Mouse (Mus musculus): ENCODE results near the gene Fbxw8. TPM values are rescaled to one million over a fixed set of nuclear protein-coding genes. Genes with fewer than 3 reads are reported as not detected.

Gene Fbxw8
- polyA plus RNA-seq, 1 experiment: 37.1 TPM

DNA sequence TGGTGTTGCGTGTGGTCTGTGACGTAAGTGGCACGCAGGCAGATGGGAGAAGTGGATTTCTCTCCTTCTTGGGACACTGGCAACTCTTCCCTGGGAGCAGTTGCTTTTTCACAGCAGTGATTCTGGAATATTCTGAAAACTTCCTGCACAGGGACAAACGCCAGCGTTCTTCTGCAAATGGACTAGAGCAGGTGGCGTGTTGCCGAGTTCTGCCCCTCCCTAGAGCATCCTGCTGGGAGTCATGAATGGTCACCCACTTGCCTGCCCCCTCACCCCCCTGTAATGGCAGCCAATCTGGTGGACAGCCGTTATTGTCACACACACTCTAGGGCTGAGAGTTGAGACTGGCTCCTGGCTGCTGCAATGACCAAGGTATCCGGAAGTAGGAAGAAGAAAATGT, 95.6 kb downstream of the Fbxw8 start:
- TF ChIP-seq CTCF (IDR thresholded peaks at IDR 0.05; ENCODE audit: low read depth, low read length) (no peak), EP300 (IDR thresholded peaks at IDR 0.05; ENCODE audit: insufficient read depth, low read depth, low read length) (no peak), POLR2A (IDR thresholded peaks at IDR 0.05; ENCODE audit: insufficient read depth, low read length) (no peak)
- H3K4me1 ChIP-seq (ENCODE audit: control insufficient read depth, insufficient read depth, low read length): no peaks in the 10 kb centered on the region
- no peak overlapping the region for H3K9ac ChIP-seq (ENCODE audit: low read depth, poor library complexity, severe bottlenecking)
- H3K9me3 ChIP-seq (replicated peaks; ENCODE audit: control insufficient read depth, insufficient read depth, low read length, poor library complexity, severe bottlenecking): no peaks in the 10 kb centered on the region
- H3K36me3 ChIP-seq (ENCODE audit: control insufficient read depth, insufficient read depth, low read length, poor library complexity, severe bottlenecking): no peaks in the 10 kb centered on the region
- no peaks in the 10 kb centered on the region for H3K27me3 ChIP-seq (ENCODE audit: control insufficient read depth, insufficient read depth, low read length, poor library complexity, severe bottlenecking)
- no peak overlapping the region for H3K4me3 ChIP-seq (ENCODE audit: low read depth, low read length)
- H3K27ac ChIP-seq (ENCODE audit: insufficient read depth, low read length): no peak overlapping the region

DNA sequence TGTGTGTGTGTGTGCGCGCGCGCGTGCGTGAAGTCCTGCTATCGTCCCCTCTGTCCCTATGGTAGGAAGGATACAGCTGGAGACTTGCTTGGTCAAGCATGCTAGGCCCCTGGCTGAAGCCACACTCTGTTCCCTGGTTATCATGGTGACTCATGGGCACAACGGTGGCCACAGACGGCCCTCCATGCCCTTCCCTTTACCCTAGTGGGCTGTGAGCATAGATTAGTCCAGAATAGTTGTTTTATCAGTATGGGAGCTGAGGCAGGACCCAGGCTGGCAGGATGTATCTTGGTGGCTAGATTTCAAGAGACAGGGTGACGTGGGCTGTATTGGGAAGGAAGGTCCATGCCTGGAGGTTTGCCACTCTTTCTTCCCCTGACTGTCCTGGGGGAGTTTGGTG, 96.4 kb downstream of the Fbxw8 start:
- TF ChIP-seq POLR2A (IDR thresholded peaks at IDR 0.05; ENCODE audit: insufficient read depth, low read length) (no peak), EP300 (IDR thresholded peaks at IDR 0.05; ENCODE audit: insufficient read depth, low read depth, low read length) (no peak), CTCF (IDR thresholded peaks at IDR 0.05; ENCODE audit: low read depth, low read length) (no peak)

DNA sequence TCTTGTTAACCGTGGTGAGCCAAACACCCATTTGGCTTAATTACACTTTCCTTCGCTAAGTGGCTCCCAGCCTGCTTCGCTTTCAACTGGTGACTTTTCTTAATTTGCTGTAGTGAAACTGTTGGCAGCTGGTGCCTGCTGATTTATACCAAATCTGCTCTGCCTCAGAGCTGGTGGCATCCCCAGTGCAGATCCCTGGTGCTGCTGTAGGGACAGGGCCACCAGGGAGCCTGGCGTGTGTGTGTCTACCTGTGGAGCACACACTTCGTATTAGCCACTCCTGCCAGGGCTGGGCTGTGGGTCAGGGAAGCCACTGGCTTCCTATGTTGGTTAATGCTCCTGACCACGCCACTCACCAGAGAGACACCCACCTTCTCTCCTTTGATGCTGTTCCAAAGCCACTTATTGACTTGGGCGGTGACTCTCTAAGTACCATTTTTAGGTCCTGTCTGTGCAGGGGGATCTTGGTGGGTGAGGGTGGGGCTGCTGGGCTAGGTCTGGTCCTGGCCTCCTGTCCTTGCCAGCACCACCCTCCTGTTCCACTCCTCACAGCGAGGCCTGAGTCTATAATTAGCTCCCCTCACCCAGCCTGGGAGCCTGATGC, 97.7 kb downstream of the Fbxw8 start:
- Histone ChIP-seq H3K36me3 (ENCODE audit: control insufficient read depth, insufficient read depth, low read length, poor library complexity, severe bottlenecking) (no peaks in the 10 kb centered on the region), H3K4me1 (ENCODE audit: control insufficient read depth, insufficient read depth, low read length) (no peaks in the 10 kb centered on the region), H3K9me3 (replicated peaks; ENCODE audit: control insufficient read depth, insufficient read depth, low read length, poor library complexity, severe bottlenecking) (no peaks in the 10 kb centered on the region), H3K27ac (ENCODE audit: insufficient read depth, low read length) (no peak overlapping the region), H3K4me3 (ENCODE audit: low read depth, low read length) (no peak overlapping the region), H3K27me3 (ENCODE audit: control insufficient read depth, insufficient read depth, low read length, poor library complexity, severe bottlenecking) (no peaks in the 10 kb centered on the region), H3K9ac (ENCODE audit: low read depth, poor library complexity, severe bottlenecking) (no peak overlapping the region)
- TF ChIP-seq CTCF (IDR thresholded peaks at IDR 0.05; ENCODE audit: low read depth, low read length) (no peak), EP300 (IDR thresholded peaks at IDR 0.05; ENCODE audit: insufficient read depth, low read depth, low read length) (no peak), POLR2A (IDR thresholded peaks at IDR 0.05; ENCODE audit: insufficient read depth, low read length) (no peak)

More for the DNA sequence above, 96.4 kb downstream of the Fbxw8 start:
- Histone ChIP-seq H3K4me1 (ENCODE audit: control insufficient read depth, insufficient read depth, low read length) (no peaks in the 10 kb centered on the region), H3K36me3 (ENCODE audit: control insufficient read depth, insufficient read depth, low read length, poor library complexity, severe bottlenecking) (no peaks in the 10 kb centered on the region), H3K27ac (ENCODE audit: insufficient read depth, low read length) (no peak overlapping the region), H3K9ac (ENCODE audit: low read depth, poor library complexity, severe bottlenecking) (no peak overlapping the region), H3K4me3 (ENCODE audit: low read depth, low read length) (no peak overlapping the region), H3K9me3 (replicated peaks; ENCODE audit: control insufficient read depth, insufficient read depth, low read length, poor library complexity, severe bottlenecking) (no peaks in the 10 kb centered on the region), H3K27me3 (ENCODE audit: control insufficient read depth, insufficient read depth, low read length, poor library complexity, severe bottlenecking) (no peaks in the 10 kb centered on the region)

DNA sequence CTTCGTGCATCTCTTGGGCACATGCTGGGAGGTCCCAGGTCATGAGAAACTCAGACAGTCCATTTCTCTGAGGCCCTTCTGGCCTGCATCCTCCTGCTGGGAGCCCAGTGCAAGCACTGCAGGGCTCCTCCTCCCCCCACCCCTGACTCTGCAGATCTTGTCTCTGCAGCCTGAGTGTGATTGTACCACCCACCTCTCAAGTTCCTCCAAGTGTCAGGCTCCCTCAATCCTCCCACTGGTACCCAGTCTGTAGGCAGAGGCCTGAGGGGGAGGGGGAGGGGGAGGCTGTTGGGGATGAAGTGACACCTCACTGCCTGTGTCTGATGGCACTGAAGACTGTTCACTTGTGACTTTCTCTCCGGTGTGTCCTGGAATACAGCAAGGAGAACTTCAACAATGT, 102.1 kb downstream of the Fbxw8 start:
- Histone ChIP-seq H3K4me3 (ENCODE audit: low read depth, low read length) (no peak overlapping the region), H3K27ac (ENCODE audit: insufficient read depth, low read length) (no peak overlapping the region), H3K4me1 (ENCODE audit: control insufficient read depth, insufficient read depth, low read length) (peaks cover 1% of the 10 kb centered on the region), H3K27me3 (ENCODE audit: control insufficient read depth, insufficient read depth, low read length, poor library complexity, severe bottlenecking) (no peaks in the 10 kb centered on the region), H3K9ac (ENCODE audit: low read depth, poor library complexity, severe bottlenecking) (no peak overlapping the region), H3K9me3 (replicated peaks; ENCODE audit: control insufficient read depth, insufficient read depth, low read length, poor library complexity, severe bottlenecking) (no peaks in the 10 kb centered on the region), H3K36me3 (ENCODE audit: control insufficient read depth, insufficient read depth, low read length, poor library complexity, severe bottlenecking) (no peaks in the 10 kb centered on the region)
- TF ChIP-seq CTCF (IDR thresholded peaks at IDR 0.05; ENCODE audit: low read depth, low read length) (no peak), POLR2A (IDR thresholded peaks at IDR 0.05; ENCODE audit: insufficient read depth, low read length) (no peak), EP300 (IDR thresholded peaks at IDR 0.05; ENCODE audit: insufficient read depth, low read depth, low read length) (no peak)

DNA sequence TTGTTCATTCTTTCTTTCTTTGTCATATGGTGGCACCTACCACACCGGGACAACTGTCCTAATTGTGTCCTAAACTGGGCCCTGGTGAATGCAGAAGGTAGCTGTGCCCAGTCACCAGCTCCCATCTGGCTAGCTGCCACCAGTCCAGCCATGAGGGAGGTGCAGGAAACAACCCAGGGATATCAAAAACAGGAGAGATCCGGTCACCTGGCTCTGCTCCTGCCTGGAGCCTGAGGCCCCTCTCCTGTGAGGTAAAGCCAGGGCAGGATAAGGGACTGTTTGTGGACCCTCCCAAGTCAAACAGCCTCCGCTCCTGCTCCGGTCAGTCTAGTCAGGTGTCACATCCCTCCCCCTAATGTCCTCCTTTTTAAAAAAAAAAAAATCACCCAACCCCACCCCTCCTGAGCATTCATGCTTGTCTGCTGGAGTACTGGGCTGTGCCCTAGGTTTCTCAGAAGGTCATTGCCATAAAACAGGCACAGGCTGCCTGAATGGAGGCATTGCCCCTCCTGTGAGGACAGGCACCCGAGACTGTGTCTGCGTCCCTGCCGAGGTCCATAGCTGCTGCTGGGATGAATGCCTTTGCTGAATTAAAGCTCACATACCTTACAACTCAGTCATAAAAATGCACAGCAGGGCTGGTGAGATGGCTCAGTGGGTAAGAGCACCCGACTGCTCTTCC, 103.1 kb downstream of the Fbxw8 start:
- H3K4me1 ChIP-seq (ENCODE audit: control insufficient read depth, insufficient read depth, low read length): peaks cover 1% of the 10 kb centered on the region
- no peak overlapping the region for H3K27ac ChIP-seq (ENCODE audit: insufficient read depth, low read length)
- no peaks in the 10 kb centered on the region for H3K9me3 ChIP-seq (replicated peaks; ENCODE audit: control insufficient read depth, insufficient read depth, low read length, poor library complexity, severe bottlenecking)
- H3K27me3 ChIP-seq (ENCODE audit: control insufficient read depth, insufficient read depth, low read length, poor library complexity, severe bottlenecking): no peaks in the 10 kb centered on the region
- no peaks in the 10 kb centered on the region for H3K36me3 ChIP-seq (ENCODE audit: control insufficient read depth, insufficient read depth, low read length, poor library complexity, severe bottlenecking)
- TF ChIP-seq POLR2A (IDR thresholded peaks at IDR 0.05; ENCODE audit: insufficient read depth, low read length) (no peak), EP300 (IDR thresholded peaks at IDR 0.05; ENCODE audit: insufficient read depth, low read depth, low read length) (no peak), CTCF (IDR thresholded peaks at IDR 0.05; ENCODE audit: low read depth, low read length) (no peak)
- H3K4me3 ChIP-seq (ENCODE audit: low read depth, low read length): no peak overlapping the region
- H3K9ac ChIP-seq (ENCODE audit: low read depth, poor library complexity, severe bottlenecking): no peak overlapping the region

DNA sequence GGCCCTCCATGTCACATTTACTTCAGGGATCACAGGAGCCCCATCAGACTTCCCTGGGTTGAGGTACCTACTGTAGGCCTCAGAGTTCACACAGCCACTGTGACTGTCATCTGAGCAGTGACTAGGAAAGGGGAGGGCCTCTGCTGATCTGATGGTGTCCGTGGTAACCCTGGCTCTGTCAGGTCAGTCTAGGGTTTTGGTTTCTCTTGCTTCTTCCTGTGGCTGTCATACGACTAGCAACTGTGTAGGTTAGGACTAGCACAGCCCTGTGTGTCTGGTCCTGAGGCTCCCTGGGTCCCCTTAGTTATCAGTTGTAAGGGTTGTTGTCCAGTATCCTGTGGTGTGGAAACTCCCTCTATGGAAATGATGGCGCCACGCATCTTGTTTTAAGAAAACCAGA, 104.5 kb downstream of the Fbxw8 start:
- Histone ChIP-seq H3K4me1 (ENCODE audit: control insufficient read depth, insufficient read depth, low read length) (peaks cover 1% of the 10 kb centered on the region), H3K9me3 (replicated peaks; ENCODE audit: control insufficient read depth, insufficient read depth, low read length, poor library complexity, severe bottlenecking) (no peaks in the 10 kb centered on the region), H3K4me3 (ENCODE audit: low read depth, low read length) (no peak overlapping the region), H3K9ac (ENCODE audit: low read depth, poor library complexity, severe bottlenecking) (no peak overlapping the region), H3K36me3 (ENCODE audit: control insufficient read depth, insufficient read depth, low read length, poor library complexity, severe bottlenecking) (no peaks in the 10 kb centered on the region), H3K27ac (ENCODE audit: insufficient read depth, low read length) (no peak overlapping the region), H3K27me3 (ENCODE audit: control insufficient read depth, insufficient read depth, low read length, poor library complexity, severe bottlenecking) (no peaks in the 10 kb centered on the region)
- no peak for TF ChIP-seq CTCF (IDR thresholded peaks at IDR 0.05; ENCODE audit: low read depth, low read length)
- TF ChIP-seq POLR2A (IDR thresholded peaks at IDR 0.05; ENCODE audit: insufficient read depth, low read length): no peak
- no peak for TF ChIP-seq EP300 (IDR thresholded peaks at IDR 0.05; ENCODE audit: insufficient read depth, low read depth, low read length)
